Mouse (Mus musculus) heart, embryonic 14.5 days (tissue): ENCODE measurements around the gene Klrb1a. TPM values are rescaled to one million over a fixed set of nuclear protein-coding genes. Genes with fewer than 3 reads are reported as not detected.

Source experiments
- ATAC-seq: fragments of 200-750 bp; cut with Nextera tagmentation; 2 replicates; pipeline ENCODE4 v1.8.0; 2017; ENCODE audit warnings: low read depth, moderate TSS enrichment; ENCODE audit not compliant: insufficient number of reproducible peaks, insufficient read depth, low FRiP score
- H3K27ac ChIP-seq, 2 experiments: fragments of 200-500 bp in 1 of 2; fragments of 300-500 bp in 1 of 2; sonication (generic) in 1 of 2; replicated peaks in 1 of 2; 2 replicates each; pipeline ENCODE4 v1.5.1; 2012 to 2014; ENCODE audit warnings: low read depth in 2 of 2, low read length in 2 of 2, control low read depth in 1 of 2, mild to moderate bottlenecking in 1 of 2, mixed read lengths in 1 of 2; ENCODE audit not compliant: control insufficient read depth in 1 of 2, insufficient read depth in 1 of 2
- H3K27me3 ChIP-seq: fragments of 300-500 bp; sonication (generic); 2 replicates; pipeline ENCODE4 v1.6.1; 2014; ENCODE audit warnings: mild to moderate bottlenecking, low read length, control low read depth; ENCODE audit not compliant: control insufficient read depth, insufficient read depth
- H3K36me3 ChIP-seq: fragments of 300-500 bp; sonication (generic); 2 replicates; pipeline ENCODE4 v1.6.1; 2014; ENCODE audit warnings: mild to moderate bottlenecking, control low read depth, low read length, mixed read lengths; ENCODE audit not compliant: control insufficient read depth, insufficient read depth
- H3K4me1 ChIP-seq, 2 experiments: fragments of 200-500 bp in 1 of 2; fragments of 300-500 bp in 1 of 2; sonication (generic) in 1 of 2; 2 replicates each; pipeline ENCODE4 v1.6.1; 2012 to 2014; ENCODE audit warnings: low read length in 2 of 2, control low read depth in 1 of 2, mixed read lengths in 1 of 2; ENCODE audit not compliant: control insufficient read depth in 2 of 2, insufficient read depth in 2 of 2
- H3K4me2 ChIP-seq: fragments of 300-500 bp; sonication (generic); 2 replicates; pipeline ENCODE4 v1.6.1; 2014; ENCODE audit warnings: mild to moderate bottlenecking, low read length
- H3K4me3 ChIP-seq, 2 experiments: fragments of 200-500 bp in 1 of 2; fragments of 300-500 bp in 1 of 2; sonication (generic) in 1 of 2; 2 replicates each; pipeline ENCODE4 v1.5.1; 2012 to 2014; ENCODE audit warnings: low read length in 2 of 2, mild to moderate bottlenecking in 2 of 2, control low read depth in 1 of 2, low read depth in 1 of 2, moderate library complexity in 1 of 2; ENCODE audit not compliant: control insufficient read depth in 1 of 2, insufficient read depth in 1 of 2
- H3K9ac ChIP-seq: fragments of 300-500 bp; sonication (generic); 2 replicates; pipeline ENCODE4 v1.6.1; 2014; ENCODE audit warnings: mild to moderate bottlenecking, low read length
- H3K9me3 ChIP-seq: fragments of 300-500 bp; sonication (generic); 2 replicates; pipeline ENCODE4 v1.6.1; 2016; ENCODE audit warnings: low read length, control low read depth; ENCODE audit not compliant: control insufficient read depth
- WGBS: fragments of 180-500 bp; shearing (Covaris S2); extraction: QIAGEN DNeasy Blood & Tissue Kit; methylation state at CpG from one replicate; pipeline ENCODE4 v1.1.7; 2014; 5-methylcytosine and 5-hydroxymethylcytosine counted together
- polyA plus RNA-seq: library from polyadenylated mRNA; unstranded; fragments of >200 nt; fragmentation: Nextera tagmentation; extraction: Ambion mirVana; gene quantifications from 2 replicates; pipeline ENCODE4 v1.2.1, GENCODE M21; 2014

Klrb1a gene
- polyA plus RNA-seq, 1 experiment from 2014 or later = not detected

DNA sequence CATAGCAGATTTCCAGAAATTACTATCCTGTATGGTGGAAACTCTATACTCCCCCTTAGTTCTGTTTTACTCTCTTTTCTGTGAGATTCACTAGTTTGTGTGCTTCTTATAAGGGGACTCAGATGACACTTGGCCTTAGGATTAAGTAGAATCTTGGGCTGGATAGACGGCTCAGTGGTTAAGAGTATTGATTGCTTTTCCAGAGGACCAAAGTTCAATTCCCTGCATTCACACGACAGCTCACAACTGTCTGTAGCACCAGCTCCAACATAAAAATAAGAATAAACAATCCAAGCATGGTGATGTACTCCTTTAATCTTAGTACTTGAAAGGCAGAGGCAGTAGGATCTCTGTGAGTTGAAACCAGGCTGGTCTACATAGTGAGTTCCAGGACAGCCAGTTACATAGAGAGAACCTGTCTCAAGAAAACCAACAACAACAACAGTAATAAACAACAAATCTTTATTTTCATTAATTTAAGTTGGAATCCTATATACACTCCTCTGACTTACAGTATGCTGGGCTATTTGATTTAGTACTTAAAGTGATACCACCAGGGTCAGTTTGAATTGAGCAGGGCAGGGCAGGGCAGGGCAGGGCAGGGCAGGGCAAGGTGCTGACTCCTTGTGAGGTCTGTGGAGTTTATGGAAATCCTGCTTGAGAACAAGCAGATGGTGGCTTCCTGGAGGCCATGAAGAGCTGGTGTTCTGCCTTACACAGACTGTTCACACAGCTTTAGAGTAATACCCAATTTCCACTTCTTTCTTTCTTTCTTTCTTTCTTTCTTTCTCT, 24.9 kb downstream of the Klrb1a start:
- no peaks in the 10 kb centered on the region for H3K36me3 ChIP-seq
- no peak overlapping the region for H3K4me2 ChIP-seq
- no peaks in the 10 kb centered on the region for H3K27me3 ChIP-seq
- no peak for ATAC-seq
- H3K4me1 ChIP-seq = no peaks in the 10 kb centered on the region
- no peak overlapping the region for H3K27ac ChIP-seq
- no peak overlapping the region for H3K4me3 ChIP-seq
- H3K9me3 ChIP-seq = no peaks in the 10 kb centered on the region
- WGBS = 74% methylated on average over 2 of the region's 2 CpGs
- no peak overlapping the region for H3K9ac ChIP-seq

DNA sequence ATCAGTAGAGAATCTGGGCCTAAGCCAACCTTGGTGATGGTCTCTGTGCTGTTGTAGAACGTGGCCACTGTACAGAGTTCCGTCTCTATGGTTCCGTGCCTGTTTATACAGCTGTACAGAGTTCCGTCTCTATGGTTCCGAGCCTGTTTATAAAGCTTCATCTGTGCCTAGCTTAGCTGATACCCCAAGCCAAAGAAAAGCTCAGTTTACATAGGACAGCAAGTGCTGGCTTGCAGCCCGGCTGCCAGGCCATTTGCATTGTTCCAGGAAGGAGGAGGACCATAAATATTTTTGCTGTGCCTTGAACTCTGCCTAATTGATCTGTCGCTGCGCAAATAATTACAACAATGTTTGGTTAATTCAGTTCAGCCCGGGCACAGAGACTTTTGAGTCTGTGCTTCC, 26.2 kb downstream of the Klrb1a start:
- no peak overlapping the region for H3K9ac ChIP-seq
- H3K9me3 ChIP-seq = no peaks in the 10 kb centered on the region
- no peaks in the 10 kb centered on the region for H3K27me3 ChIP-seq
- H3K4me2 ChIP-seq = peak overlapping the region; percentile 42
- H3K4me3 ChIP-seq = no peak overlapping the region; a peak in 1 of 4 replicates
- 57% methylated on average over 9 of the region's 9 CpGs for WGBS
- peak; percentile 71; the same call in 1 of the 2 replicates for ATAC-seq
- H3K27ac ChIP-seq = no peak overlapping the region
- H3K4me1 ChIP-seq = no peaks in the 10 kb centered on the region
- H3K36me3 ChIP-seq = no peaks in the 10 kb centered on the region

DNA sequence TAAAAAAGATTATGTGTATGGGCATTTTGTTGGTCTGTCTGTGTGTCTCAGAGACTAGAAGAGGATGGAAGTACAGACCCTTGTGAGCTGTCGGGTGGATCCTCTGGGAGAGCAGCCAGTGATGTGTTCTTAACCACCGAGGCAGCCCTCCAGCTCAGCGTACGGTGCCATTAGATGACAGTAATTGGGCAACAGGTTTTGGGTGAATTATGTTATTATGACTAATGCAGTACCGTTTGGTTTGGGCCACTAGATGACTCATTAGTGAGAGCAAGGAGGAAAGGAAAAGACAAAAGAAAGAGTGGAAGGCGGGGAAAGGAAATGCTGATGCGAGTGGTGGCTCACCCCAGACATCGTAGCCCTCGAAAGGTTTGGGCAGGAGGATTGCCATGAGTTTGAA, 28.7 kb downstream of the Klrb1a start:
- no peaks in the 10 kb centered on the region for H3K9me3 ChIP-seq
- H3K27ac ChIP-seq = no peak overlapping the region
- ATAC-seq = no peak
- H3K27me3 ChIP-seq = no peaks in the 10 kb centered on the region
- WGBS = 79% methylated on average over 9 of the region's 9 CpGs
- no peaks in the 10 kb centered on the region for H3K4me1 ChIP-seq
- H3K4me2 ChIP-seq = no peak overlapping the region
- H3K4me3 ChIP-seq = no peak overlapping the region
- H3K9ac ChIP-seq = no peak overlapping the region
- H3K36me3 ChIP-seq = no peaks in the 10 kb centered on the region

DNA sequence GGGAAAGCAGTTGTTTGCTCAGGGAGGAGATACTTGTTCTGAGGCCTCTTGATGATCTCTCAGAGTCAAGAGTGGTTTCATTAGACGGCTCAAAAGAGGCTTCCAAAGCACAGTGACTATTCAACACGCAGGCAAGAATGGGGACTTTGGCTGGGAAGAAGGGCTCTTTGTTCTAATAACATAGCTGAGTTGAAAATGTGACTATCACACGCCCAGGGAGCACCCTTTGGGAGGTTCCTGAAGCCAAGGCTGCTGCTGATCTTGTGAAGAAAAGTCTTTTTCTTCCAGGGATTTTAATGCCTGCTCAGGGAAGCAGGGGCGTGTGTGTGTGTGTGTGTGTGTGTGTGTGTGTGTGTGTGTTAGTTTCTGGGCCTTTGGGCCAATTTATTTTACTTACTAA, 33.9 kb downstream of the Klrb1a start:
- ATAC-seq = no peak

DNA sequence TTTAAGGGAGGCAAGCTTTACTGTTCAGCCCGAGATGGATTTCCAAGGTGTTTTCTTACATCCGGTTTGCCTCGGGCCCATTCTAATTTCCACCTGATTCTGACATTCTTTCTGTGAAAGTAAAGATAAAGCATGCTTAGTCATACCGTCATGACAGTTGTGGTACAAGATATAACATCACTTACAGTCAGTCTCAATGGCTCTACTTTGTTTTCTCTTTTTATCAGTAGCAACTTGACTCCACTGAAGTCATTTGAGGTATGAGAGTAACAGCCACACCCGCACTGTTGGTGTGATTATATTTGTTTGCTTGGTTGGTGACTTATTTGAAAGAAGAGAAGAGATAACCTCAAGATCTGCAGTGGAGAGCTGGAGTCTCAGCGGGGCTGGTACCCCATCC, 35.7 kb downstream of the Klrb1a start:
- H3K4me1 ChIP-seq = no peaks in the 10 kb centered on the region; a peak in 1 of 4 replicates
- H3K9me3 ChIP-seq = no peaks in the 10 kb centered on the region
- no peak for ATAC-seq
- 54% methylated on average over 6 of the region's 6 CpGs for WGBS
- H3K4me3 ChIP-seq = no peak overlapping the region
- H3K27ac ChIP-seq = no peak overlapping the region
- no peaks in the 10 kb centered on the region for H3K36me3 ChIP-seq
- H3K27me3 ChIP-seq = no peaks in the 10 kb centered on the region
- no peak overlapping the region for H3K4me2 ChIP-seq
- H3K9ac ChIP-seq = no peak overlapping the region

More for the DNA sequence above, 33.9 kb downstream of the Klrb1a start:
- Histone ChIP-seq H3K9ac (no peak overlapping the region), H3K36me3 (no peaks in the 10 kb centered on the region), H3K4me1 (no peaks in the 10 kb centered on the region; a peak in 1 of 4 replicates), H3K4me2 (no peak overlapping the region), H3K27ac (no peak overlapping the region), H3K4me3 (no peak overlapping the region), H3K27me3 (no peaks in the 10 kb centered on the region), H3K9me3 (no peaks in the 10 kb centered on the region)
- 58% methylated on average over 3 of the region's 4 CpGs for WGBS

DNA sequence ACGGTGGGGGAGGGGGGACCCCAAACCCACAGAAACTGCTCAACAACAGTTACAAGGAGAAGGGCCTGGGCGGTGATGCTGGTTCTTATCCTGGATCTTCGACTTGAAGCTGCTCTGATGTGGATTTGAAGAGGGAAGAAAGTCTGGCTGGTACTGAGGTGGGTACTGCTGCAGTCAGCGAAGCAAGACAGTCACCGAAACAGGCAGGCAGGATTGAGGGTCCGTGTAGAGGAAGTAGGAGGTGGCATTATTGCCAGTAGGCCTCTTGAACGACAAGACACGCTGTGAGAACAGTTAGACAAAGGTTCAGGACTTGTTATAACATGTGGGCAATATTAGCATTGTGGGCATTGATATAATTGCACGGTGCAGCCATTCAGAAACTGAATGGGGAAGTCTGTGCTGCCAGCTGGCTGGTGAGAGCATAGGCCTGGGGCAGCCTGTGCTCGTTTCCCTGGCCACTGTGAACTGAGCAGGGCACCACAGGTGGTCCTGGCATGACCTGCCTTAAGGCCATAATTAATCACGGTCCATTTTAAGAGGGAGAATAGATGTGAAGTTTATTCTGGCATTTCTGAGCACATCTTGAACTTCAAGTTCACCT, 37.6 kb downstream of the Klrb1a start:
- H3K4me1 ChIP-seq = no peaks in the 10 kb centered on the region; a peak in 1 of 4 replicates
- H3K27ac ChIP-seq = no peak overlapping the region
- no peaks in the 10 kb centered on the region for H3K27me3 ChIP-seq
- no peak for ATAC-seq
- no peak overlapping the region for H3K4me2 ChIP-seq
- no peaks in the 10 kb centered on the region for H3K36me3 ChIP-seq
- H3K9ac ChIP-seq = no peak overlapping the region
- 79% methylated on average over 11 of the region's 11 CpGs for WGBS
- H3K4me3 ChIP-seq = no peak overlapping the region
- no peaks in the 10 kb centered on the region for H3K9me3 ChIP-seq

DNA sequence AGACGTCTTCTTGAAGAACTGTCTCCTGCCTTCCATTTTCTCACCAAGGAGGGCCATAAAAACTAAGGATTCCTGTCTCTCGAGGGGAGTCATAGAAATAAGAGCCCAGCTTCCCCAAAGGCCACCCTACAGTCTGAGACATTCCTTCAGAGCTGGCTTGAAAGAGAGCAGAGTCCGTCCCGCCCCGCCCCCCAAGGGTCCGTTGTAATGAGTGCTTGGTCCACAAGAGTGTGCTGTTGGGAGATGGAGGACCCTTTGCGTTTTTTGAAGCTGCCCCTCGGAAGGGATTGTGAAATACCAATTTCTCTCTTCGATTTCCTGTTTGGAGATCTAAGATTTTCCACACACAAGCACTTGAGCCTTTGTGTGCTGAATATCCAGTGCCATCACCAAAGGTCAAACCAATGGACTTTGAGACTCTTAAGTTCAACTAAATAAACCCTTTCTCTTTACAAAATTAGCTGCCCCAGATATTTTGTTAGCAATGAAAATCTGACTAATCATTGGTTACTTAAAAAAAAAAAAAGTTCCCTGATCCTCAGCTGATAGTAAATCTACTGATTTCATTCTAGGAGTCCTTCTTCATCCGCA, 39.2 kb downstream of the Klrb1a start:
- Histone ChIP-seq H3K36me3 (no peaks in the 10 kb centered on the region), H3K9me3 (no peaks in the 10 kb centered on the region), H3K4me2 (peak overlapping the region; percentile 31; the same call in 1 of the 2 replicates), H3K4me3 (no peak overlapping the region), H3K4me1 (no peaks in the 10 kb centered on the region; a peak in 1 of 4 replicates), H3K27ac (no peak overlapping the region), H3K27me3 (no peaks in the 10 kb centered on the region), H3K9ac (no peak overlapping the region)
- WGBS = 25% methylated on average over 10 of the region's 10 CpGs
- ATAC-seq = no peak
